Mouse (Mus musculus) brain, embryonic 14.5 days (tissue): ENCODE results near the gene Ttc13.

Experiments used
- CTCF ChIP-seq: fragments of 200-500 bp; IDR thresholded peaks from 2 replicates; pipeline ENCODE4 v1.5.1; 2012; ENCODE audit warnings: inconsistent platforms, mild to moderate bottlenecking, moderate library complexity, borderline replicate concordance; ENCODE audit not compliant: insufficient read depth, insufficient read length; ENCODE audit errors: extremely low read depth
- POLR2A ChIP-seq: fragments of 200-500 bp; IDR thresholded peaks from 2 replicates; pipeline ENCODE4 v1.6.1; 2012; ENCODE audit warnings: mild to moderate bottlenecking, inconsistent platforms, borderline replicate concordance; ENCODE audit not compliant: poor library complexity, insufficient read depth, insufficient read length, severe bottlenecking; ENCODE audit errors: extremely low read depth

- TF ChIP-seq CTCF, result no peak
- TF ChIP-seq POLR2A, result no peak
Measured at GRCm38 (mm10) chr8:124702183-124702582, 19.6 kb downstream of the Ttc13 start.
